8 mouse cellular contexts compared by ENCODE assay signal in the genomic region with DNA sequence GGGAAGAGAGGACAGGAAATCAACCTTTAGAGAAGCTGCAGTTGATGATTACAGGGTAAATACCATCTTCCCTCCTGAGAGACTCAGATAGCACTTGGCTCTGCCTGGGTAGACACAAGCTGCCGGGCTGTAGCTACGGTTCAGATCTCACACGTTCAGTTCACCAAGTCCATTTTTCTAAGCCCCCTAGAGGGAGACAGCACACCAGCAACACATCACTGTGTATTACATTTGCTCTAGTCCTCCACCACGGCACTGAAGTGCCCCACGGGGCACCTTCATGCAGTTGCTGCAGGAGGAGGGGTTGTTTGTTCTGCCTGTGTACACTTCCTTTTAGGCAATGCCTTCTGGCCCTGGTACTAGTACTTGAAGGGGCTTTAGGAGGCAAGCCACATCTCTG.
DNase-seq lines count a peak whose midpoint lies in the region; ATAC-seq and TF ChIP-seq lines count a peak whose summit lies in the region.

No protein-coding gene starts in this region.

- DNase-seq in adrenal gland, postnatal 10 days: peak; percentile 30
- DNase-seq in adrenal gland, adult 18-20 months (ENCODE audit: low spot score in 2 of 2): no peak
- DNase-seq in T-cell, adult 2 months (ENCODE audit: low spot score): peak; percentile 67
- DNase-seq in kidney, adult 11 months: peak; percentile 19
- DNase-seq in limb, embryonic 14.5 days (ENCODE audit: low spot score): no peak
- peak; percentile 40 for DNase-seq in telencephalon, adult 2 months (ENCODE audit: low read depth, low spot score)

- 48% methylated on average over 5 of the region's 5 CpGs for WGBS in limb, embryonic 14.5 days
- 45% methylated on average over 5 of the region's 5 CpGs for WGBS in neural tube, embryonic 12.5 days

- H3K4me1 ChIP-seq in limb, embryonic 14.5 days (ENCODE audit: control insufficient read depth, insufficient read depth, low read length): no peaks in the 10 kb centered on the region
- no peaks in the 10 kb centered on the region for H3K4me1 ChIP-seq in neural tube, embryonic 12.5 days

- H3K4me2 ChIP-seq in limb, embryonic 14.5 days (replicated peaks; ENCODE audit: low read depth, low read length, severe bottlenecking): no peak overlapping the region
- H3K4me2 ChIP-seq in neural tube, embryonic 12.5 days (replicated peaks): no peak overlapping the region

- H3K27ac ChIP-seq in limb, embryonic 14.5 days (replicated peaks; ENCODE audit: low read depth, low read length): no peak overlapping the region
- no peak overlapping the region for H3K27ac ChIP-seq in neural tube, embryonic 12.5 days

- no peaks in the 10 kb centered on the region for H3K36me3 ChIP-seq in limb, embryonic 14.5 days (ENCODE audit: control insufficient read depth, insufficient read depth, low read length)
- H3K36me3 ChIP-seq in neural tube, embryonic 12.5 days: no peaks in the 10 kb centered on the region

- no peaks in the 10 kb centered on the region for H3K27me3 ChIP-seq in limb, embryonic 14.5 days (ENCODE audit: control insufficient read depth, insufficient read depth, low read length)
- H3K27me3 ChIP-seq in neural tube, embryonic 12.5 days (replicated peaks): no peaks in the 10 kb centered on the region

- H3K9me3 ChIP-seq in limb, embryonic 14.5 days (ENCODE audit: control insufficient read depth, low read length): no peaks in the 10 kb centered on the region
- H3K9me3 ChIP-seq in neural tube, embryonic 12.5 days: no peaks in the 10 kb centered on the region

- ATAC-seq in frontal cortex, adult (ENCODE audit: low TSS enrichment): peak; percentile 93
- ATAC-seq in limb, embryonic 14.5 days (ENCODE audit: low FRiP score, low read depth): peak; percentile 30; the same call in 1 of the 2 replicates
- ATAC-seq in neural tube, embryonic 12.5 days (ENCODE audit: low FRiP score, low read depth): peak; percentile 48; the same call in 1 of the 2 replicates

- no peak for TF ChIP-seq POLR2A in limb, embryonic 14.5 days (IDR thresholded peaks at IDR 0.05; ENCODE audit: borderline replicate concordance, extremely low read depth, insufficient read depth, insufficient read length)

- no peak overlapping the region for H3K9ac ChIP-seq in limb, embryonic 14.5 days (ENCODE audit: low read depth, low read length, severe bottlenecking)
- no peak overlapping the region for H3K9ac ChIP-seq in neural tube, embryonic 12.5 days

- no peak overlapping the region for H3K4me3 ChIP-seq in limb, embryonic 14.5 days (replicated peaks; ENCODE audit: low read length)
- H3K4me3 ChIP-seq in neural tube, embryonic 12.5 days: no peak overlapping the region

Comparison
In these comparisons a context has a peak if more than half of its experiments do, and no peak if none do; other contexts are left out.
1. DNase-seq: peak in adrenal gland, postnatal 10 days (single experiment), T-cell, adult 2 months (single experiment), kidney, adult 11 months (single experiment) and telencephalon, adult 2 months (single experiment); none in adrenal gland, adult 18-20 months (0 of 2) and limb, embryonic 14.5 days (single experiment).
2. ATAC-seq: peak in every context shown above with its lines; median percentile 93 in frontal cortex, adult; 48 in neural tube, embryonic 12.5 days; 30 in limb, embryonic 14.5 days.